Mouse (Mus musculus): ENCODE results near the gene Umad1.
A peak's percentile ranks its signal among the peaks of the same experiment; 100 is the strongest.

Gene Umad1

DNA sequence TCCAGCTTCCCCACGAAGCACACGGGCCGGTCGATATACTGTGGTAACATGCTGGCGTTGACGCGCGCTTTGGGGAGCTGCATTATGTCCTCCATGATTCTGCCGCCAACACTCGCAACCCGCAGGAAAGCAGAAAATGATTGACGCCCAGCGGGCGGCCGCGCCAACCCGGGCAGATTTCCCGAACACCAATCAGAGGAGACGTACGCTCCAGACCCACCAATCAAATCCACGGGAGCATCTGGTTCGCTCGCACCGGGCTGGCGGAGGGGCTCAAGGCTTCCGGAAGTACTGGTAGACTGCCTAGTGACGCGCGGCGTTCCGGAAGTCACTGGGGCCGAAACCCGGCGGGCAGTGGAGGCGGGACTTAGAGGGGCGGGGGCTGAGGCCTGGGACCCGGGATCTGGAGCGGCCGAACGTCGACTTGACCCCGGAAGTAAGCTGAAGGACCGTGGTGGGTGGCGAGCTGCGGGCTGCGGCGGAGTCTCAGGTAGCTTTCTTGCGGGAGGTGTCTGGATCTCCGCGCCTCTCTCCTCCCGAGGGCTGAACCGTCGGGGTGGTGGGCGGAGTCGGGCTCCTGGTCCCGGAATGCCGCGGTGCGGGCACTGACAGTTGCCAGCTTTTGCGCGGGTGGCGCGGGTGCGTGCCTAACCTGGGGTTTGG lies at the start of gene Umad1, which contains the start of the genes Rpa3 and Gm45062:
Gene Umad1 (plus strand): TSS at position 285 of the 663 bp plus-strand sequence.
Gene Rpa3 (minus strand): TSS at position 170 of the 663 bp plus-strand sequence.
Gene Gm45062 (plus strand): TSS at position 447 of the 663 bp plus-strand sequence.
- DNase-seq = peak; percentile 97

DNA sequence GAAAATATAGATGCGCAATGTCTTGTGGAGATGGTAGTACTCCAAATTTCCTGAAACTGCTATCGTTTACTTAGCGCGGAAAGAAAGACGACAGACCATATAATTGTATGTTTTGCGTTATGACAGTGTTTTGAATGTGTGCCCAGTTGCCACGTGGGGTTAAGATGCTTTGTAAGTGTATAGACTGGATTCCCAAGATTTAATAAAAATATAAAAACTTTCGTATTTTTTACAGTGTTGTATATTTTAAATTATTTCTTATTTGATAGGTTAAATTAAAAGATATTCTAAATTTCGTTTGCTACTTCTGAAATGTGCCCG lies 49.3 kb upstream of the Umad1 start:
- no peak for DNase-seq

DNA sequence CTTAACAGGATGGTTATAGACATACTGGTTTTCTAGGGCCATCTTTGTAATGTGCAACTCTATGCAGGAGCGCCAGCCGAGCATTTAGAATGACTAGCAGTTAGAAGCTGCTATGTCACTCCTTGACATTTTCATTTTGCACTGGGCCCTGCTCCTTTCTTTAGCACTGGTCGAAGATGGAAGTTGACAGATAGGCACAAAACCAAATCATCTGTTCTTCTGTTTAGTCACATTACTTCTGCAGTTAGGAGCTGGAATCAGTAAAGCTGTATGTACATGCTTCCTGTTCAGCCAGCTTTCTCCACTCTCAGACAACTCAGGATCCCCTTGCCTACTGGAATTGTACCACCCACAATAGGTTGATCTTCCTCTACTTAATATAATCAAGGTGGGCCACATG lies 48.4 kb upstream of the Umad1 start:
- DNase-seq = no peak

DNA sequence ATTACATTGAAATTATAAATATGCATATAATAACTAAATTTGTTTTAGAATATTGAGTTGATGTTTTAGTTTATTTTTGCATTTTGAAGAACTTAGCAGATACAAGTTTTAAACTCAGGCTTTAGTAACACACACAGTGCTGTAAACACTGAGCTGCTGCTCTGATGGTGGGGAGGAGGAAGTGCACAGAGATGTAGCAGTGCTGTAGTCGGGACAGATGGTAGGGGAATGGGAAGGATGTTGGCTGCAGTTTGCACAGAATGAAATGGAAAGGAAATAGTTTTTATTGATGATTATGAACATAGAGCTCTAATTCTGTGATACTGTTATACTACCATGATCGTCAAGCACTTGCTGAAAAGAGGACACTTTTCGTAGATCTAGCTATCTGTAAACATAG lies 32.1 kb upstream of the Umad1 start:
- no peak for DNase-seq

DNA sequence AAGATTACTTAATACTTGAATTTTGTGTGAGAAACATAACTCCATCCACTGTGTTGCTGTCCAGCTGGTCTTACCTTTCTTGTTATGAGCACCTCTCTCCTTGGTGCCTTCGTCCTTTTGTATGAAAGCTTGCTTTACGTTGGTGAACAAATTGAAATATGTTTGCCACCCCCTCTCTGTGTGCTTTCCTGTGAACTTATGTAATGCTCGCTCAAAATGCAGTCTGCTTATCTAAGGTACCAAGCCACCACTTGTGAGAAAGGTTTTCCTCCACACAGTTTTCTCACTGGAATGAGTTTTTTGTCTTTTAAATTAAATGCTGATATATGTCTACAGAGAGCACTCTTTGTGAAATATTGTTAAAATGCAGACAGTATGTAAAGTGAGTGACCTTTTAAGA lies 30.5 kb upstream of the Umad1 start:
- DNase-seq = no peak

DNA sequence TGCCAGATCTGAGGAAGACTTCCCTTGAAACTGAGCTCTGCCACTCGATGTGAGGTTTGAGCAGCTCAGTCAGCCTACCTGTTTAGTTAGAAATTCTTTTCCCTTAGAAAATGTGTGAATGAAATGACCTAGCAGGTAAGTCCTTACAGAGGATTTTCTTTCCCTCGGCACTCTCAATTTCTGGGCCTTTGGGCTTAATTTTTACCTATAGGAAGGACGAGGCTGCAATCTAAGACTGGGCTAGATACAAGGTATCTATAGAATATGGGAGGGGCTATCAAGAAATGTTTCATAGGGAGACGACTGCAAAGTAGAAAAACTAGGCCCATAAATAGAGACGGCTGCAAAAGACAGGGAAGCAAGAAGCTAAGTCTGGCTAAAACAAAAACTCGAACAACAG lies 772 bp upstream of the Umad1 start:
- DNase-seq = no peak

DNA sequence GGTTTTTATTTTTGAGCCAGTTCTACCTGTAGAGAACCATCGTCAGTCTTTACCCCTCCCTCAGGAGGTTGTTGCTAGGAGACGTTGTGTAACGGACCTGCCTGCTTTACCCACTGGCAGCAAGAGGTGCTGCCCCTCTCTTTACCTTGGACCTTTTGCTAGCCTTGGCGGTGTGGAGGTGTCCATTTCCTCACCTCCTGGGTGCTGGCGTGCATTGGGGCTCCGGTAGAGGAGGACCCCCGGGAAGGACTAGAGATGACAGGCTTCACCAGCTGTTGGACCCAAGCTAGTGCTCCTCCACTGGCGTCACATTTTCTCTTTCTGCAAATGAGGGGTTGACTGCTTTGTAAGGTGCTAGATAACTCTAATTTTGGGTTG lies 568 bp downstream of the Umad1 start:
- DNase-seq = no peak

DNA sequence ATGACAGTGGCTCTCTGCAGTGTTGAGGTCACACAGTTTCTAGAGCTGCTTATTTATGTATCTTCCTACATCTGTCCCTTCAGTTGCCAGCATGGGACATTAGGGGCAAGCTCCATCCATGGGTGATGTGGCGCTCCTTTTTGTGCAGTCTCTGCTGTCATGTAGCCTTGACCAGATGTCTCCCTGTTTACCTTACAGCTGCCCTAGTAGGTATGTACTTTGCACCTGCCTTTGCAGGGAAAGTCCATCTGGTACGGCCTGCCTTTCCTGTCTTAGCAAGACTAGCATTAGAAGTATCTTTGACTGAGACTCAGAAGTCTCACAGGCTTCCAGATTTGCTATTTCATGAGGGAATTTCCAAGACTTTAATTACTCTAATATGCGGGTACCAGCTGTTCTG lies 12.0 kb downstream of the Umad1 start:
- no peak for DNase-seq

DNA sequence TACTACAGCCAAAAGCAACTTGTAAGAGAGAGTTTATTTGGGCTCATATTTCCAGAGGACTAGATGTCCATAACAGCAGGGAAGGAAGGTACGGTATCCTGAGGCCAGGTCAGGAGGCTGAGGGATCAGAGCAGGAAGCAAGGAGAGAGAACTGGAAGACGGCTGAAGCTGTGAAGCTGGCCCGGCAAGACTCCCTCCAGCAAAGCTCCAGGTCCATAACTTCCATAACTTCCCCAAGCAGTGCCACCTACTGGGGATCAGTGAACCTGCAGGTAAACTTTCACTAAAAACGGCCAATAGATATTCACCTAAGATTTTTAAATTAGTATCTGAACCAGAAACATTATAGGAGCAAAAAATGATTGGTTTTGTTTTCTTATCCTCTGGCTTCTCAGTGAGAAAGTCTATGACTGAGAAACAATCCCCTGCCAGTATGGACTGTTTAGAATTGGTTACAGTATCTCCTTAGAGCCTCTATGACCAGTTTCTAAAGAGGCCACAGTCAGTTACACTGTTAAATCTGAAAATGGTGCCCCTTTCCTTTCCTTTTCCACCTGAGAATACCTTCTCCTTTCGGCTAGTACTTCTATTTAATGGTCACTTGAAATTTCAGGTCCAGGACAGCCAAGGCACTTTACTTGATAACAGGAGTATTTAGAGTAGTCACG lies 15.4 kb downstream of the Umad1 start:
- peak; percentile 21 for DNase-seq

DNA sequence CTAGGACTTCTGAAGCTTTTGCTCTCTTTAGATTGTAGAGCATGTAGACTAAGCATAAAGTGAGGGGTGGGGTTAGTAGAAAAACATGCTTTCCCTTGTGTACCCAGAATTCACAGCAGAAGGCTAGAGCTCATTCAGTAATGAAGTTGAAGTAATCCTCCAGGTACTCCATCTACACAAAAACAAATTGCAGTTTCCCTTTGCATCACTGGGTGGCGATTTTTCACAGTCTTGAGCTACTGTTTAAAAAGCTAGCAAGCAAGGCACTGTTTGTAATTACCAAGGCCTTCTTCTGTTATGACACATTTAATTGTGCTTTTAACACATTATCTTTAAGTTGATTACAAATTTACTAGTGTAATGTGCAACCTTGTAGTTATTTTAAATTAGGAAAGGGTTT lies 16.0 kb downstream of the Umad1 start:
- DNase-seq = peak; percentile 61

DNA sequence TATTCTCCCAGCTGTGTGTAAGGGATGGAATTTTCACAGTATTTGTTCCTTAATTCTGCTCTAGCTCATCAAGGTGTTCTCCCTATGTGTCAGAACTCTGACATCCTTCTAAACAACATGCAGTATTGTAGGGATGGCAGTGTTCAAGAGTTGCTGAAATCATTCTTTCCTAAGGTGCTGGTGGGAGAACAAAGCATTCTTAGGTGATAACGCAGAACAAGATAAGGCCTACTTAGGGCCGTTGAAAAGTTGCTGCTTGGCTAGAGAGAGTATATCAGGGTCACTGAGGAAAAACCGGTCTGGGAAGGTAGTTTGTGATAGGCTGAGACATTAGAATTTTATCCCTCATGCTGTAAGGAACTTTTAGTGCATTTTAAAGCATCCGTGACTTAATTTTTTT lies 17.3 kb downstream of the Umad1 start:
- DNase-seq = no peak

DNA sequence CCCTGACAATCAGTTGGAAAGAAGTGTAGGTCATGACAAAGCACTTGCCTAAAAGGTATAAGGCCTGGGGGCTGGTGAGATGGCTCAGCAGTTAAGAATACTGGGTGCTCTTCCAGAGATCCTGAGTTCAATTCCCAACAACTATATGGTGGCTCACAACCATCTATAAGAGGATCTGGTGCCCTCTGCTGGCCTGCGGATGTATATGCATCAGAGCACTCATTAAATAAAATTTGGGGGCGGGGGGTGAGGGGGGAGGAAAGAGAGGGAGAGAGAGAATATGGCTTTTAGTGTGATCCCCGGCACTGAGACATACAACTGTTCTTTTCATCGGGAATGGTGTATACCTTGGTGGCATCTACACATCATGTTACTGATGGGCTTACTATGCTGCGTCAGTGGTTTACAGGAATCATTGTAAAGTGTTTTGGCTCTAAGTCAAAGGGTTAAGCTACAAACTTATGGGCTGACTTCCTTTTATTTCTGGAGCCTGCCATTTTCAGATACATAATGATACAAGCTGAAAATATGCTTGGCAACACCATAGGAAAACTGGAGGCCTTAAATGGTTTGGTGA lies 19.4 kb downstream of the Umad1 start:
- no peak for DNase-seq

DNA sequence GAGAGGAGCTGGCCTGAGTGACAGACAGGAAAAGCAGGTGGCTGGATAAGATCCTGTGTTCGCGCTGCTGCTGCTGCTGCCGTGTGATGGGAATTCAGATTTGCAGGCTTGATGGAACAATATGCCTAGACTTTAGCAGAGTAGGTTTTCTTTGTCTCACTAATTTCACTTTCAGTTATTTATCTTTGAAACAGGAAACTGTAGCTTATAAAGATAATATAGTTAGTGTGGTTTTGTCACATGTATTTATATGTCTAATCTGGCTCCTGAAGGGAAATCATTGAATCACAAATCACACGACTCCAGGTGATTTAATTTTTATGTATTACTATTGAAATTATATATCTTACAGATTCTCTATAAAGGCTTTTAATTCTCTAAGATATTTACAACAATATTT lies 24.2 kb downstream of the Umad1 start:
- DNase-seq = no peak

DNA sequence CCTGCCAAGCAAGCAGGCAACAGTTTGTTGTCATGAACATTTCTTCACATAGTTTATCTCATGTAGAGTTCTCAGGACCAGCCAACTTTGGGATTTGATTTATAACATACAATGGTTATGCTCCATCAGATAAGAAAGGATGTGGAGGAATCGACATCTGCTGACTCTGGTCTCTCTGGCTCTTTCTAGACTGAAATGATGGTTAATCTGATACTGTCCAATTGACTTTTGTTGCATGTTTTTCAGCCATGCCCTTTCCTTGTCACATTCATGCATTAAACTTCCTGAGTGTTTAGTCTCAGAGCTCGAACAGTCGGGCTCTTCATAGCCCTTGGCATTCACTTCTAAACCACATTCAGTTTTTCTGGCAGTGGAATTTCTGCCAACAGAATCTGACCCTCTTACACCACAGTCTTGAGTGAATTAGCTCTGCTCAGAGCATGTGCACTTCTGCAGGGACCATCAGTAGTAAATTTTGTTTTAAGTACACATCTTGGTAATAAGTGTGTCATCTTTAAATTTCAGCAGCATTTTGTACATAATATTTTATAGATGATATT lies 26.4 kb downstream of the Umad1 start:
- DNase-seq = no peak

DNA sequence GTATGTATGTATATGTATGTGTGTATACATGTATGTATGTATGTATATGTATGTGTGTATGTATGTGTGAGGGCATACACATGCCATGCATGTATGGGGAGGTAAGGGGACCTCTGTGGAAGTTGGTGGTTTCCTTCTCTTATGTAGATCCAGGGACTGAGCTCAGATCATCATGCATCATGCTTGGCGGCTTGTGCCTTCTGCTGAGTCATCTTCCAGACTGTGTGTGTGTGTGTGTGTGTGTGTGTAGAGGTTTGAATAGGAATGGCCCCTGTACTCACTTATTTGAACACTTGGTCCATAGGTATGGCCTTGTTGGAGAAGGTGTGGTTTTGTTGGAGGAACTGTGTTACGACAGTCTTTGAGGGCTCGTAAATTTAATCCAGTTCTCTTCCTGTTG lies 27.1 kb downstream of the Umad1 start:
- DNase-seq = no peak

DNA sequence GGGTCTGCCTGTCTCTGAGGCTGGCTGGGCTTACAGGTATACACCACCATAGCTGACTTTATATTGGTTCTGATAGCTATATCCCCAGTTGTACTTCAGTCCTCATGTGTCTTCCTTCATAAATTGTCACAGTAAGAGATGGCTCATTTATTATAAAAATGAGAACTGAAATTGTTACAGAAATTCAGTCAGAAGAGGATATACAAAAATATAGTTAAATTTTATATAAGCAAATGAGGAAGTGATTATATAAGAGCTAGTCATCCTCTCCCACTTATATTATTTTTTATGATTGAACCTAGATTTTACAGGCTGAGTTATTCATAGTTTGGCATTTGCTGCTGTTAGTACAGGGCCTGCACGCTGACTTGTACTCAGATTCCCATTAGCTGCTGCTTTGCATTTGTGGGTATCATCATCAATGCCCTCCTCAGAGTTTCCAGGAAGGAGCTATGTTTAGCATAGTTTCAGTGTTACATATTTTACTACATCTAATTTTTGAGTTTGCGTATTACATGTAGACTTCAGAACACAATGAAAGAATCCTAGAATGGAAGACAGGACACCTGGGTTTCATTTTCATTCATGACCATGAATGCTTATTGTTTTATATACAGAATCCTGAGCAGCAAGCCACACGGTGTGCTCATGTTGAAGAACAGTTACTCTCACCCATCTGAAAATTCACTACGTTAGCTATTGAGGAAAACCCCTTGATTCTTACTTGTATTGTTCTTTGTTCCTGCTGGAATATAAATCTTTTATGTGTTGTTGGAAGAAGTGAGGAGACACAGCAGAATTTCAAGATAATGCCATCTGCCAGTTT lies 29.9 kb downstream of the Umad1 start:
- no peak for DNase-seq

DNA sequence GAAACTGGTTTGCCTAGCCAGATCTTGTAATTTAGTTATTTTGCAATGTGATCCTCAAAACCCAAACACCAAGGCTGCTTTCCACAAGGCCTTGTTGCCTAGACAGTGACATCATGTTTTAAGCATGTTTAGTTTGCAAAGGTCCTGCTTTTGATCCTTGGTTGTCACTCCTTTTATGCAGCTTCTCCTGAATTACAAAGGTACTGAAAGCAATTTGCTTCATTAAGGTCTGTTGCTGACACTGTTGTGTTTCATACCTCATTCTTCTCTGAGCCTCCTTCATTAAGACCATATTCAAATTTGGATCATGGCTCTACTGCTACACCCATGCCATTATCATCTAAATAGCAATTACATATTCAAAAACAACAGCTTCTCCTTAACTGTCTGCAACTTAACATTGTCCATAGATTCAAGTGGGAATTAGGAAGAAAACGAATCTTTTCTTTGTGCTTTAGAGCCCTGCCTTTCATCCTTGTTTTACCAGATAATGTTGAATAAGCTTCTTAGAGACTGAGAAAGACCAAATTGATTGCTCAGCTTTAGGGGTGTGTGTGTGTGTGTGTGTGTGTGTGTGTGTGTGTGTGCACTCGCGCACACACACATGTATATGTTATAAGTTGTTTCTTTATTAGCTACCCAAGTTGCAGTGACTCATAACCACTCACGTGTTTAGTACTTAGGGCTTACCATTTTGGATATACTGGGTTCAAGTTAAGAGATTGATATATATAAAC lies 35.1 kb downstream of the Umad1 start:
- no peak for DNase-seq

DNA sequence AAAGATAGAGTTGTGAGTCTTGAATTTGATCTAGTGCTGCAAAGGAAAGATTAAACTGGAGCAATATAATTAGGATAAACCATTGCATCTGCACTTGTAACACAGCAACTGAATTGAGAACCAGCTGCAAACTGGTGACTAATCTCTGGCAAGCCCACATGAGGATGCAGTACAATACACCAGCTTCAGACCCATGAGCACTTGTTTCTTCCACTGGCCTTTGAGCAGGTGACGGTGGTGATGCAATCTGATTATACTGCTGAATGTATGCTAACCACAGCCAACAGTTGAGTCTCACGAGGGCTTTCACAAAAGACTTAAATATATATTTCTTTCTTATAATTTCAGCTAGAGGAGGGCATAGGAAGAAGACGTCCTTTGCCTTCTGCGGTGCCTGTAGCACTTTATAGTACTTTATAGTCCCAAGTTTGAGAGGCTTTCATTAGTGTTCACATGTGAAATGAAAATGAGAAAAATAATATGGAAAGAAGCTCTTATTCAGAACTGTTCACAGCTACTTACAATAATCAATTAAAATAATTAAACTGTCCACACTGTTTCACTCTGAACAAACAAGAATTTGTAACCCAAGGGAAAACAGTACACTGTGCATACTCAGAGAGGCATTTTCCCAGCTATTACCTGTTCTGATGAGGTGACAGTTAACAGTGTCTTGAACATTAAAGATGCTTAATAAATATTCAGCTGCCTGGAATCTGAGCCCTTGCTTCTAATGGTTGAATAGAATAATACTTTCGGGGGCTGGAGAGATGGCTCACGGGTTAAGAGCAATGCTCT lies 40.2 kb downstream of the Umad1 start:
- no peak for DNase-seq

DNA sequence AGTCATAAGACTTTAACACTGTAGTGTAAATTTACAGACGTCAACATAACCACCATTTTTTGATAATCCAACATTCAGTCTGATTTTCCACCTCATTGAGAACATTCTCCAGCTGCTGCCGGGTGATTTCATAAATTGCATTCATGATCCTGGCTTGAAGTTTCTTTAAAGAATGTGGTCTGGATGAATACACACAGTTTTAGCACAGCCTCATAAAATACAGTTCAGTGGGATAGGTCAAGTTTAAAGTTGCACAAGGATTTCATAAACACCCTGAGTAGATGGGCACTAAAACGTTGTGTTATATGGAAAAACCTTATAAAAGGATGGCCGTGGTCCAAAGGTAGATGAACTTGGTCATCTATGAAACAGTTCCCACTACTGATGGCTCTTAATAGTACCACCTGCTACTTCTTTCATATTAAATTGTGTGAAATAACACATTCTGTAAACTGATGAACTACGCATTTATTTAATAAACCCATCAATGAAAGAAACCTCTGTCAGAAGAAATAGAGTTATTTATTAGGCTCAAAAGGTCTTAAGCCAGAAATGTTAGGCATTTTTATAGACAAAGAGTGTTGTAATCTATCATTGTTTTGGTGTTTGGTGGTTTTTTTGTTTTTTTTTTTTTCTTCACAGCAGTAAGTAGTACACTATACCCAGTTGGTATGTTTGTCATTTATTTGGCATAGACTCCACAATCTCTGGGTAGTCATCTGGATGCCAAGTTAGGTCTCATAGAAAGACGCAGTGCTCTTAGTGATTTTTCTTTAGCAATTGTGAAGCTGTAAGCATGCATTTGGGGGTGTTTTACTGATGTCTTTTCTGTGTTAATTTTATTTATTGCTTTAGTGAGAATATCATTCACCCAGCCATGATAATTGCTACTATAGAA lies 49.0 kb downstream of the Umad1 start:
- DNase-seq = no peak

DNA sequence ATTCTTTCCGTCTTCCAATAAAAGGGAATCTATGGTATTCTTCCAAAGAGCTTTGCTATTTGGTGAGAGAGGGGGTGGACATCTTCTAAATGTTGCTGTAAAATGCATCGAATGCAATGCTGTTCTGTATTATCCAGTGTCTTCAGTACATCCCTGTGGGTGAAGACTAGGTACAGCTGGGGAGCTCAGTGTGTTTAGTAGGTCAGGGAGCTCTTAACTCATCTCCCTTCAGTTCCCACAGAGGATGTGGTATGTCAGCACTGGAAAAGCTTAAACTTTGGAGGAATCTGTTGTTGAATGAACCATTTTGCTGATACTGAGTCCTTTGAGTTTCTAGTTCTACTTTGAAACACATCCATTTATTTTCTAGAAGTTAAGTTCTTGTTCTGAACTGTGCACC lies 53.5 kb downstream of the Umad1 start:
- DNase-seq = no peak

DNA sequence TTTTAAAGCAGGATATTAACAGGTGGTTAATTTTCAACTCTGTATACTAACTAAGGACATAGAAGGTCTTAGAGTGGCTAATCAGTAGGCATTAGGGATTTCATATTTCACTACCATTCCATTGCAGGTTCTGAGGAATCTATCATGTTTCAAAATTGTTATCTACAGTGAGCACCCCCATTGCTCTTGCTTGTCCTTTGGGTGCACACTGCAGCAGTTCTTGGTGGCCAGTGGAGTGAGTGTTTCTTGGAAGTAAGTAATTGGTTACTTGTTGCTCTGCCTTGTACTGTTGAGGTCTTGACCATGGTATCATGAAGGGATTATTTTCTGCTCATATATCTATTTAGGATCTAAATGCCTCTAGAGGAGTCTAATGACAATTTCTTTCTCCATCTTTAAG lies 57.1 kb downstream of the Umad1 start:
- DNase-seq = no peak
